Mouse (Mus musculus) frontal cortex, adult 2 months (tissue): ENCODE measurements around the gene Apba3. TPM values are rescaled to one million over a fixed set of nuclear protein-coding genes. Genes with fewer than 3 reads are reported as not detected.

Experiments
- polyA plus RNA-seq: library from polyadenylated mRNA; depleted of rRNA; stranded (reverse); fragments of >200 nt; gene quantifications from 2 replicates; pipeline ENCODE4 v1.2.3, GENCODE M21; 2012; rRNA removed

The Apba3 gene
- polyA plus RNA-seq, 1 experiment: 49.1 TPM

Other genes starting within 250 kb of the Apba3 start
- gene Diras1, start 241.3 kb upstream of the Apba3 start, polyA plus RNA-seq: 79.6 and 82.1 TPM in 2 replicates
- 67.1 and 70.1 TPM in 2 replicates for gene Slc39a3, start 229.5 kb upstream of the Apba3 start, polyA plus RNA-seq
- gene Sgta, start 206.8 kb upstream of the Apba3 start, polyA plus RNA-seq: 207 and 208 TPM in 2 replicates
- gene Thop1, start 196.9 kb upstream of the Apba3 start, polyA plus RNA-seq: 60.8 and 63.1 TPM in 2 replicates
- 0.44 and 0.63 TPM in 2 replicates for gene Creb3l3, start 168.1 kb upstream of the Apba3 start, polyA plus RNA-seq
- 189 and 202 TPM in 2 replicates for gene Map2k2, start 161.0 kb upstream of the Apba3 start, polyA plus RNA-seq
- gene Zbtb7a, start 131.7 kb upstream of the Apba3 start, polyA plus RNA-seq: 45.1 and 46.0 TPM in 2 replicates
- gene Pias4, start 99.0 kb upstream of the Apba3 start, polyA plus RNA-seq: 25.7 and 27.4 TPM in 2 replicates
- 1,035 and 1,113 TPM in 2 replicates for gene Eef2, start 90.3 kb upstream of the Apba3 start, polyA plus RNA-seq
- gene Dapk3, start 84.0 kb upstream of the Apba3 start, polyA plus RNA-seq: 75.3 and 76.8 TPM in 2 replicates
- gene 4930442H23Rik, start 83.1 kb upstream of the Apba3 start, polyA plus RNA-seq: not detected in 2 replicates
- 0.18 and 0.23 TPM in 2 replicates for gene Nmrk2, start 64.9 kb upstream of the Apba3 start, polyA plus RNA-seq
- 164 and 168 TPM in 2 replicates for gene Atcay, start 36.1 kb upstream of the Apba3 start, polyA plus RNA-seq
- 89.1 and 95.9 TPM in 2 replicates for gene Zfr2, start 33.8 kb upstream of the Apba3 start, polyA plus RNA-seq
- 365 and 385 TPM in 2 replicates for gene Matk, start 14.0 kb upstream of the Apba3 start, polyA plus RNA-seq
- 51.7 and 57.4 TPM in 2 replicates for gene Mrpl54, start within 50 bp of the Apba3 start, polyA plus RNA-seq
- gene Tjp3, start 24.6 kb downstream of the Apba3 start, polyA plus RNA-seq: 0.34 and 0.46 TPM in 2 replicates
- gene Pip5k1c, start 26.0 kb downstream of the Apba3 start, polyA plus RNA-seq: 326 and 360 TPM in 2 replicates
- gene Cactin, start 54.1 kb downstream of the Apba3 start, polyA plus RNA-seq: 31.5 and 31.9 TPM in 2 replicates
- 2.3 and 3.3 TPM in 2 replicates for gene Tbxa2r, start 61.8 kb downstream of the Apba3 start, polyA plus RNA-seq
- 0.96 and 1.1 TPM in 2 replicates for gene Gipc3, start 76.3 kb downstream of the Apba3 start, polyA plus RNA-seq
- gene Hmg20b, start 83.5 kb downstream of the Apba3 start, polyA plus RNA-seq: 36.3 and 40.8 TPM in 2 replicates
- gene Mfsd12, start 90.5 kb downstream of the Apba3 start, polyA plus RNA-seq: 27.5 and 29.5 TPM in 2 replicates
- gene 4930404N11Rik, start 98.9 kb downstream of the Apba3 start, polyA plus RNA-seq: 0.67 and 0.68 TPM in 2 replicates
- gene Fzr1, start 111.6 kb downstream of the Apba3 start, polyA plus RNA-seq: 66.9 and 71.6 TPM in 2 replicates
- gene Dohh, start 117.5 kb downstream of the Apba3 start, polyA plus RNA-seq: 92.2 and 105 TPM in 2 replicates
- 6.9 and 8.9 TPM in 2 replicates for gene Gm48551, start 117.5 kb downstream of the Apba3 start, polyA plus RNA-seq
- gene Gm48552, start 122.0 kb downstream of the Apba3 start, polyA plus RNA-seq: 7.4 and 10.1 TPM in 2 replicates
- 3.6 and 4.5 TPM in 2 replicates for gene Smim24, start 126.1 kb downstream of the Apba3 start, polyA plus RNA-seq
- gene Nfic, start 188.7 kb downstream of the Apba3 start, polyA plus RNA-seq: 39.6 and 47.7 TPM in 2 replicates
- 345 and 388 TPM in 2 replicates for gene Celf5, start 215.7 kb downstream of the Apba3 start, polyA plus RNA-seq
- gene Ncln, start 229.4 kb downstream of the Apba3 start, polyA plus RNA-seq: 120 and 134 TPM in 2 replicates
- 0.94 and 1.1 TPM in 2 replicates for gene S1pr4, start 233.2 kb downstream of the Apba3 start, polyA plus RNA-seq